In genomic region chr2:126495832-126496695, GRCm38 (mm10) we compare ENCODE assay signal across 17 mouse cellular contexts. TPM values are rescaled to one million over a fixed set of nuclear protein-coding genes. Genes with fewer than 3 reads are reported as not detected.
DNase-seq lines count a peak whose midpoint lies in the region; ATAC-seq and TF ChIP-seq lines count a peak whose summit lies in the region.
"Had no signal": no experiment of that assay in that cellular context is flagged by ENCODE, and none has a peak within 500 bp of the region (broad histone marks: within the 10 kb centered on the region; RNA-seq: fewer than 3 reads in every experiment).

No protein-coding gene starts in this region.

- DNase-seq in adrenal gland, postnatal 14 days: peak; percentile 11
- no peak for DNase-seq in adrenal gland, postnatal 25 days
- peak; percentile 34 for DNase-seq in A20 (ENCODE audit: low read depth, low spot score)
- peak; percentile 52 for DNase-seq in splenic B cell, adult 2 months (ENCODE audit: low read depth, low spot score)
- DNase-seq in layer of hippocampus, adult 2 months (ENCODE audit: low spot score in 2 of 2): no peak
- no peak for DNase-seq in kidney, postnatal 25 days
- no peak for DNase-seq in kidney, postnatal 14 days
- DNase-seq: right cerebral cortex, postnatal 25 days had no signal

- no peak overlapping the region for H3K27ac ChIP-seq in layer of hippocampus, adult 2 months
- H3K27ac ChIP-seq: heart, embryonic 13.5 days; hindbrain, postnatal 0 days; kidney, postnatal 0 days; left cerebral cortex, adult 2 months; limb, embryonic 15.5 days; lung, embryonic 15.5 days; midbrain, embryonic 12.5 days had no signal

- H3K4me3 ChIP-seq in layer of hippocampus, adult 2 months: no peak overlapping the region
- H3K4me3 ChIP-seq: heart, embryonic 13.5 days; left cerebral cortex, adult 2 months; limb, embryonic 15.5 days; lung, embryonic 15.5 days; midbrain, embryonic 12.5 days had no signal

- no peaks in the 10 kb centered on the region for H3K27me3 ChIP-seq in splenic B cell, adult 2 months (ENCODE audit: control insufficient read depth, insufficient read depth, low read length, poor library complexity, severe bottlenecking)
- H3K27me3 ChIP-seq: heart, embryonic 13.5 days; limb, embryonic 15.5 days; lung, embryonic 15.5 days; midbrain, embryonic 12.5 days had no signal

- no peaks in the 10 kb centered on the region for H3K36me3 ChIP-seq in splenic B cell, adult 2 months (ENCODE audit: control insufficient read depth, insufficient read depth, low read length, poor library complexity, severe bottlenecking)
- H3K36me3 ChIP-seq: heart, embryonic 13.5 days; limb, embryonic 15.5 days; lung, embryonic 15.5 days; midbrain, embryonic 12.5 days had no signal

- no peak for TF ChIP-seq CTCF in layer of hippocampus, adult 2 months (conservative IDR thresholded peaks at IDR 0.05)

- ATAC-seq in granulocyte monocyte progenitor cell, adult 5-6 weeks (replicated peaks; ENCODE audit: poor library complexity, severe bottlenecking): peak; percentile 30
- ATAC-seq: hindbrain, postnatal 0 days had no signal

RNA-seq across cellular contexts. Expression of gene Atp8b4, which starts 4.4 kb away (rescaled TPM):
- total RNA-seq in adrenal gland, postnatal 14 days (2021): 0.70 and 2.0 TPM in 2 replicates
- 0.82 and 1.00 TPM in 2 replicates for total RNA-seq in adrenal gland, postnatal 25 days (2021)
- total RNA-seq in granulocyte monocyte progenitor cell, adult 5-6 weeks (2014; fragmentation: Nextera tagmentation): 230 and 261 TPM in 2 replicates
- 411 and 415 TPM in 2 replicates for total RNA-seq in granulocyte monocyte progenitor cell, adult 5-6 weeks (2017)
- not detected for total RNA-seq in layer of hippocampus, adult 2 months (2021)

RNA-seq across cellular contexts. Expression of gene Slc27a2, which starts 56.1 kb away (rescaled TPM):
- total RNA-seq in adrenal gland, postnatal 14 days (2021): 68.8 and 158 TPM in 2 replicates
- 18.8 and 40.4 TPM in 2 replicates for total RNA-seq in adrenal gland, postnatal 25 days (2021)
- not detected in 2 replicates for total RNA-seq in granulocyte monocyte progenitor cell, adult 5-6 weeks (2014; fragmentation: Nextera tagmentation)
- total RNA-seq in granulocyte monocyte progenitor cell, adult 5-6 weeks (2017): not detected in 2 replicates
- 10 to 100 TPM; 15.3 to 15.9 TPM for total RNA-seq in layer of hippocampus, adult 2 months (2021)
- total RNA-seq: gastrocnemius, postnatal 25 days had no signal

Comparison
In these comparisons a context has a peak if more than half of its experiments do, and no peak if none do; other contexts are left out.
1. DNase-seq: peak in adrenal gland, postnatal 14 days (single experiment), A20 (single experiment) and splenic B cell, adult 2 months (single experiment); none in adrenal gland, postnatal 25 days (single experiment), layer of hippocampus, adult 2 months (0 of 2), kidney, postnatal 25 days (0 of 2) and kidney, postnatal 14 days (single experiment).
2. RNA of gene Atp8b4, which starts 4.4 kb away (total RNA-seq): 230 to 415 TPM in granulocyte monocyte progenitor cell, adult 5-6 weeks; 0.82 to 1.00 TPM in adrenal gland, postnatal 25 days, 0.70 to 2.0 TPM in adrenal gland, postnatal 14 days and not detected in layer of hippocampus, adult 2 months; every median in the first group is over 10 times any median in the second.
3. RNA of gene Slc27a2, which starts 56.1 kb away (total RNA-seq): 68.8 to 158 TPM in adrenal gland, postnatal 14 days, 18.8 to 40.4 TPM in adrenal gland, postnatal 25 days and 15.3 to 15.9 TPM in layer of hippocampus, adult 2 months; not detected in granulocyte monocyte progenitor cell, adult 5-6 weeks; every median in the first group is over 10 times any median in the second.